In genomic region chr4:145515776-145516565, GRCm38 (mm10) we compare ENCODE assay signal across 8 mouse cellular contexts. TPM values are rescaled to one million over a fixed set of nuclear protein-coding genes. Genes with fewer than 3 reads are reported as not detected.
DNase-seq lines count a peak whose midpoint lies in the region; TF ChIP-seq lines count a peak whose summit lies in the region.
"Not testable (repeated sequence)": the region's sequence is repeated elsewhere in the genome, so short reads cannot be mapped to it uniquely, and the experiment has no call there.
"Had no signal": no experiment of that assay in that cellular context is flagged by ENCODE, and none has a peak within 500 bp of the region (broad histone marks: within the 10 kb centered on the region; RNA-seq: fewer than 3 reads in every experiment).

No protein-coding gene starts in this region.

- H3K4me1 ChIP-seq in E14TG2a.4 (replicated peaks; ENCODE audit: low read depth, low read length) = peaks cover 24% of the 10 kb centered on the region
- not testable (repeated sequence) for H3K4me1 ChIP-seq in ES-Bruce4 (ENCODE audit: control insufficient read depth, insufficient read depth, low read length); ES-E14 (ENCODE audit: control insufficient read depth in 2 of 2, insufficient read depth in 2 of 2, low read length in 2 of 2, poor library complexity in 1 of 2)

- not testable (repeated sequence) for TF ChIP-seq POLR2A in ES-Bruce4 (IDR thresholded peaks at IDR 0.05; ENCODE audit: insufficient read depth, low read length)

- TF ChIP-seq CTCF in E14TG2a.4 (conservative IDR thresholded peaks at IDR 0.05; ENCODE audit: low read length); ES-Bruce4 (IDR thresholded peaks at IDR 0.05; ENCODE audit: low read depth, low read length): not testable (repeated sequence)

- TF ChIP-seq EP300 in ES-Bruce4 (IDR thresholded peaks at IDR 0.05; ENCODE audit: insufficient read depth, low read depth, low read length) = not testable (repeated sequence)

- DNase-seq in ES-CJ7 (ENCODE audit: low read depth, low spot score) (peak; percentile 86), ES-E14 (ENCODE audit: low read depth, low spot score) (peak; percentile 53), R1 (ENCODE audit: low read depth, low spot score) (peak; percentile 97), ZHBTc4 (ENCODE audit: low read depth, low spot score) (peak; percentile 80)

- H3K9ac ChIP-seq in ES-Bruce4 (ENCODE audit: low read depth, poor library complexity, severe bottlenecking) = not testable (repeated sequence)
- H3K9ac ChIP-seq in ES-E14 (ENCODE audit: insufficient read depth, low read depth, low read length, poor library complexity, severe bottlenecking) = peak overlapping the region; percentile 26; the same call in 1 of the 2 replicates

- H3K4me3 ChIP-seq in E14TG2a.4 (replicated peaks; ENCODE audit: low read length) = peak overlapping the region; percentile 74
- H3K4me3 ChIP-seq in ES-Bruce4 (ENCODE audit: low read depth, low read length) = not testable (repeated sequence)
- peak overlapping the region; percentile 57 to 59; a peak in 3 of 4 replicates for H3K4me3 ChIP-seq in ES-E14 (ENCODE audit: insufficient read depth in 1 of 2, low read depth in 1 of 2, low read length in 2 of 2, poor library complexity in 1 of 2, severe bottlenecking in 1 of 2)

- H3K27ac ChIP-seq in ES-Bruce4 (ENCODE audit: insufficient read depth, low read length) (peak overlapping the region; percentile 94), ES-E14 (ENCODE audit: insufficient read depth, low read depth, low read length, poor library complexity, severe bottlenecking) (peak overlapping the region; percentile 90; the same call in 1 of the 2 replicates)

- in situ Hi-C loops in ES-E14 (cut with MboI; ENCODE audit: low sequenced_read_pairs in 2 of 2, unreplicated experiment in 2 of 2) = not testable (repeated sequence)

- H3K9me3 ChIP-seq in E14TG2a.4 (ENCODE audit: low read length) = peaks cover 10% of the 10 kb centered on the region
- not testable (repeated sequence) for H3K9me3 ChIP-seq in ES-Bruce4 (replicated peaks; ENCODE audit: control insufficient read depth, insufficient read depth, low read length, poor library complexity, severe bottlenecking); ES-E14 (ENCODE audit: control insufficient read depth, insufficient read depth, low read depth, low read length)

- not testable (repeated sequence) for H3K27me3 ChIP-seq in E14TG2a.4 (ENCODE audit: insufficient read depth, low read length); ES-Bruce4 (ENCODE audit: control insufficient read depth, insufficient read depth, low read length, poor library complexity, severe bottlenecking)

- H3K36me3 ChIP-seq in E14TG2a.4 (ENCODE audit: insufficient read depth, low read length) = peaks cover 11% of the 10 kb centered on the region
- H3K36me3 ChIP-seq in ES-Bruce4 (ENCODE audit: control insufficient read depth, insufficient read depth, low read length, poor library complexity, severe bottlenecking); ES-E14 (ENCODE audit: control insufficient read depth, insufficient read depth, low read length, poor library complexity, severe bottlenecking): not testable (repeated sequence)

RNA-seq across cellular contexts. Expression of gene Zfp990, which starts 5.4 kb away (rescaled TPM):
- polyA plus RNA-seq in ES-Bruce4 (2011; ENCODE audit: insufficient read depth, insufficient read length, low read depth, missing spikeins) = 19.0 and 30.5 TPM in 2 replicates
- 105 and 149 TPM in 2 replicates for total RNA-seq in ES-E14 (2012; rRNA removed)
- polyA plus RNA-seq: adrenal gland, adult 2 months; cerebellum, adult 2 months had no signal
